Comparison of ENCODE assay signal across 9 mouse cellular contexts in genomic region chr17:47973563-47974472, GRCm38 (mm10). TPM values are rescaled to one million over a fixed set of nuclear protein-coding genes. Genes with fewer than 3 reads are reported as not detected.
DNase-seq lines count a peak whose midpoint lies in the region; ATAC-seq and TF ChIP-seq lines count a peak whose summit lies in the region.
"Had no signal": no experiment of that assay in that cellular context is flagged by ENCODE, and none has a peak within 500 bp of the region (broad histone marks: within the 10 kb centered on the region; RNA-seq: fewer than 3 reads in every experiment).

No protein-coding gene starts in this region.

- H3K9me3 ChIP-seq in erythroblast, embryonic 14.5 days (ENCODE audit: control insufficient read depth, low read length) = peaks cover 19% of the 10 kb centered on the region
- no peaks in the 10 kb centered on the region for H3K9me3 ChIP-seq in intestine, embryonic 15.5 days
- H3K9me3 ChIP-seq in midbrain, postnatal 0 days (ENCODE audit: low read length) = no peaks in the 10 kb centered on the region

- peak overlapping the region; percentile 85 for H3K4me2 ChIP-seq in intestine, embryonic 15.5 days (replicated peaks)
- peak overlapping the region; percentile 75 for H3K4me2 ChIP-seq in midbrain, postnatal 0 days (ENCODE audit: low read depth, low read length, poor library complexity, severe bottlenecking)

- H3K27ac ChIP-seq in intestine, embryonic 15.5 days = peak overlapping the region; percentile 90
- no peak overlapping the region for H3K27ac ChIP-seq in midbrain, postnatal 0 days (ENCODE audit: low read depth, low read length)

- peak overlapping the region; percentile 52 for H3K9ac ChIP-seq in intestine, embryonic 15.5 days
- H3K9ac ChIP-seq in midbrain, postnatal 0 days (replicated peaks; ENCODE audit: low read length, poor library complexity, severe bottlenecking) = 0 out of 2 replicates have a peak overlapping the region, but pooled peaks have one; percentile 26

- no peak for TF ChIP-seq CTCF in midbrain, postnatal 0 days (IDR thresholded peaks at IDR 0.05)

- H3K27me3 ChIP-seq in erythroblast, embryonic 14.5 days (ENCODE audit: control insufficient read depth) = peaks cover 70% of the 10 kb centered on the region
- H3K27me3 ChIP-seq in intestine, embryonic 15.5 days (replicated peaks) = no peaks in the 10 kb centered on the region
- H3K27me3 ChIP-seq in midbrain, postnatal 0 days (ENCODE audit: insufficient read depth, low read length) = no peaks in the 10 kb centered on the region
- H3K27me3 ChIP-seq: CH12.LX had no signal

- ATAC-seq in erythroblast, adult 5-6 weeks (replicated peaks; ENCODE audit: low FRiP score, poor library complexity, severe bottlenecking) = no peak
- peak; percentile 47 for ATAC-seq in common myeloid progenitor, adult 5-6 weeks (replicated peaks; ENCODE audit: low read depth, poor library complexity, severe bottlenecking)
- ATAC-seq in granulocyte monocyte progenitor cell, adult 5-6 weeks (replicated peaks; ENCODE audit: poor library complexity, severe bottlenecking) = peak; percentile 58
- peak; percentile 78 for ATAC-seq in intestine, embryonic 15.5 days
- peak; percentile 38; the same call in 1 of the 2 replicates for ATAC-seq in midbrain, postnatal 0 days (ENCODE audit: low FRiP score)

- peak overlapping the region; percentile 4 for H3K4me3 ChIP-seq in erythroblast, embryonic 14.5 days (replicated peaks)
- H3K4me3 ChIP-seq in intestine, embryonic 15.5 days (replicated peaks) = peak overlapping the region; percentile 37
- H3K4me3 ChIP-seq in midbrain, postnatal 0 days (ENCODE audit: low read depth, low read length) = peak overlapping the region; percentile 38

- DNase-seq in liver = peak; percentile 69
- peak; percentile 52 for DNase-seq in midbrain, postnatal 0 days (ENCODE audit: low spot score)
- peak; percentile 52 for DNase-seq in testis, postnatal 14 days (ENCODE audit: low spot score)

- 3% methylated on average over 61 of the region's 61 CpGs for WGBS in intestine, embryonic 15.5 days
- WGBS in midbrain, postnatal 0 days = 4% methylated on average over 61 of the region's 61 CpGs

- H3K4me1 ChIP-seq in erythroblast, embryonic 14.5 days (ENCODE audit: control insufficient read depth) = peaks cover 19% of the 10 kb centered on the region
- peaks cover 42% of the 10 kb centered on the region for H3K4me1 ChIP-seq in intestine, embryonic 15.5 days (replicated peaks)
- peaks cover 10% of the 10 kb centered on the region; the same call in 1 of the 2 replicates for H3K4me1 ChIP-seq in midbrain, postnatal 0 days (ENCODE audit: insufficient read depth, low read length)

- H3K36me3 ChIP-seq in erythroblast, embryonic 14.5 days (ENCODE audit: control insufficient read depth) = no peaks in the 10 kb centered on the region
- H3K36me3 ChIP-seq in intestine, embryonic 15.5 days = no peaks in the 10 kb centered on the region
- H3K36me3 ChIP-seq in midbrain, postnatal 0 days (ENCODE audit: insufficient read depth, low read length) = no peaks in the 10 kb centered on the region

RNA-seq across cellular contexts. Expression of gene Foxp4, which starts 49.4 kb away (rescaled TPM):
- 10.1 and 10.6 TPM in 2 replicates for polyA plus RNA-seq in erythroblast, embryonic 14.5 days (2012)
- total RNA-seq in erythroblast, adult 5-6 weeks (2015; ENCODE audit: low replicate concordance) = 1.2 and 4.0 TPM in 2 replicates
- 0.51 and 0.70 TPM in 2 replicates for total RNA-seq in erythroblast, adult 5-6 weeks (2017; ENCODE audit: low replicate concordance)
- 1.8 and 3.7 TPM in 2 replicates for total RNA-seq in common myeloid progenitor, adult 5-6 weeks (2017)
- 16.9 and 29.3 TPM in 2 replicates for total RNA-seq in granulocyte monocyte progenitor cell, adult 5-6 weeks (2014; fragmentation: Nextera tagmentation)
- 3.4 and 4.0 TPM in 2 replicates for total RNA-seq in granulocyte monocyte progenitor cell, adult 5-6 weeks (2017)
- 22.3 and 24.9 TPM in 2 replicates for polyA plus RNA-seq in intestine, embryonic 15.5 days (2015; fragmentation: Nextera tagmentation; extraction: Ambion mirVana)
- total RNA-seq in midbrain, postnatal 0 days (2014; rRNA removed) = 129 and 200 TPM in 2 replicates
- polyA plus RNA-seq in midbrain, postnatal 0 days (2015; fragmentation: Nextera tagmentation; extraction: Ambion mirVana) = 50.8 and 55.4 TPM in 2 replicates
